Mouse (Mus musculus) megakaryocyte, embryonic 14.5 days (primary cell): Measurements from ENCODE around the gene Mcpt1.

Experiments
- FLI1 ChIP-seq: IDR thresholded peaks from 2 replicates; pipeline ENCODE4 v1.6.1; 2012; ENCODE audit warnings: low read length, inconsistent platforms, mixed read lengths
- GATA1 ChIP-seq: IDR thresholded peaks from 3 replicates; pipeline ENCODE4 v1.6.1; 2012; ENCODE audit warnings: mixed read lengths, low read length, inconsistent platforms, borderline replicate concordance

DNA sequence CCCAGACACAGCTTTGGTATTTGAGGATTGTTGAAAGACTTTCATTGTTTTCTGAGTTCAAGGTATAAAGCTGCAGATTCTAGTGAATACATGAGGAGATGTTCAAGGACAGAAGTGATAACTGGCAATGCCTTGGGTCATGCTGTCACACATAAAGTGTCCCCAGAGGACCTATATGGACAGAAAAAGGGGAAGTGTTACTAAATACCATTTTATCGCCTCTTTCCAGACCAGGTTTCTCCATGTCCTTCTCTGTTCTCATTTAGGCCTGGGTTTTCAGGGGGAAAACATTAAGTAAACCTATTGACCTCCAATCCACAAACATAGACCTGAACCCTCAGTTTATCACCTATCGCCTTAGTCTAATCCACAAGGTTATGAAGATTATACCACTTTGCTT lies 3.8 kb upstream of the Mcpt1 start:
- TF ChIP-seq GATA1 (no peak), FLI1 (no peak)
